Mouse (Mus musculus) heart, adult 2 months (tissue): ENCODE results near the gene Mrpl18. TPM values are rescaled to one million over a fixed set of nuclear protein-coding genes. Genes with fewer than 3 reads are reported as not detected.

ENCODE experiments used
- DNase-seq, 2 experiments: peaks; one replicate each; pipeline ENCODE4 v3.0.0; 2021
- H3K27ac ChIP-seq: fragments of 200-600 bp; 2 replicates; pipeline ENCODE4 v1.8.1; 2022
- H3K27me3 ChIP-seq: fragments of 200-500 bp; 2 replicates; pipeline ENCODE4 v1.6.1; 2012; ENCODE audit warnings: mild to moderate bottlenecking, low read length, inconsistent platforms, mixed read lengths; ENCODE audit not compliant: control insufficient read depth, insufficient read depth
- H3K36me3 ChIP-seq: fragments of 200-500 bp; 2 replicates; pipeline ENCODE4 v1.6.1; 2012; ENCODE audit warnings: low read length, inconsistent platforms; ENCODE audit not compliant: control insufficient read depth, insufficient read depth
- H3K4me1 ChIP-seq: fragments of 200-500 bp; 2 replicates; pipeline ENCODE4 v1.6.1; 2011; ENCODE audit warnings: low read length; ENCODE audit not compliant: control insufficient read depth, insufficient read depth
- H3K4me3 ChIP-seq: fragments of 200-600 bp; 2 replicates; pipeline ENCODE4 v1.8.1; 2022
- H3K79me2 ChIP-seq: fragments of 200-500 bp; replicated peaks from 2 replicates; pipeline ENCODE4 v1.6.1; 2012; ENCODE audit warnings: mild to moderate bottlenecking, inconsistent platforms, low read length, moderate library complexity, mixed read lengths; ENCODE audit not compliant: control insufficient read depth, insufficient read depth
- H3K9ac ChIP-seq: fragments of 200-500 bp; 2 replicates; pipeline ENCODE4 v1.6.1; 2012; ENCODE audit warnings: low read depth, mild to moderate bottlenecking, control low read depth, inconsistent platforms, low read length, mixed read lengths
- CTCF ChIP-seq: fragments of 200-600 bp; IDR thresholded peaks from 2 replicates; pipeline ENCODE4 v1.8.1; 2022; ENCODE audit warnings: antibody characterized with exemption, mild to moderate bottlenecking, moderate library complexity
- EP300 ChIP-seq: fragments of 200-500 bp; IDR thresholded peaks from 2 replicates; pipeline ENCODE4 v1.6.1; 2011; ENCODE audit warnings: low read depth, low read length, control low read depth; ENCODE audit not compliant: insufficient read depth
- POLR2A ChIP-seq: fragments of 200-500 bp; IDR thresholded peaks from 2 replicates; pipeline ENCODE4 v1.6.1; 2011; ENCODE audit warnings: mild to moderate bottlenecking, low read depth, low read length, control low read depth; ENCODE audit not compliant: insufficient read depth
- WGBS: fragments of 180-500 bp; shearing (Covaris S2); methylation state at CpG from one replicate; pipeline ENCODE4 v1.1.7; 2018; 5-methylcytosine and 5-hydroxymethylcytosine counted together
- intact Hi-C: fragments of 180-260 bp; cut with DNase I; formaldehyde crosslinking; loops from one replicate; pipeline ENCODE4 v1.15.1; 2025
- polyA plus RNA-seq: library from polyadenylated mRNA; depleted of rRNA; stranded (reverse); fragments of >200 nt; gene quantifications from 2 replicates; pipeline ENCODE4 v1.2.3, GENCODE M21; 2012
- total RNA-seq, 2 experiments: library from RNA; stranded (reverse); gene quantifications; 2 replicates each; pipeline ENCODE4 v1.2.3; 2021

The Mrpl18 gene
- total and polyA plus RNA-seq, 3 experiments = 65.1 to 160 (median 151) TPM

- H3K4me3 ChIP-seq = peak overlapping the region; percentile 20; the same call in 1 of the 2 replicates
- TF ChIP-seq POLR2A (no peak), EP300 (0 out of 2 replicates have a peak, but pooled peaks have one; percentile 22), CTCF (peak; percentile 90)
- intact Hi-C loops = loop anchor here (2.0 to 5.0 kb wide), 2 partner anchors 117 to 132 kb away; no protein-coding TSS in a partner anchor
- H3K27me3 ChIP-seq = no peaks in the 10 kb centered on the region
- H3K27ac ChIP-seq = peak overlapping the region; percentile 36; the same call in 1 of the 2 replicates
- H3K79me2 ChIP-seq = no peaks in the 10 kb centered on the region
- H3K4me1 ChIP-seq = peaks cover 2% of the 10 kb centered on the region; the same call in 1 of the 2 replicates
- WGBS = 2% methylated on average over 14 of the region's 14 CpGs
- H3K36me3 ChIP-seq = no peaks in the 10 kb centered on the region
- DNase-seq = peak; percentile 75 to 79
- peak overlapping the region; percentile 37; the same call in 1 of the 2 replicates for H3K9ac ChIP-seq
Measured at GRCm38 (mm10) chr17:12880178-12880577, 36.0 kb downstream of the Mrpl18 start.

- Histone ChIP-seq H3K36me3 (no peaks in the 10 kb centered on the region), H3K4me3 (no peak within 1 kb of the TSS), H3K9ac (no peak within 1 kb of the TSS), H3K79me2 (no peaks in the 10 kb centered on the region), H3K27me3 (no peaks in the 10 kb centered on the region), H3K4me1 (0 out of 2 replicates have a peak, but pooled peaks cover 1% of the 10 kb centered on the region), H3K27ac (no peak within 1 kb of the TSS)
- no peak for TF ChIP-seq POLR2A
- TF ChIP-seq CTCF = no peak
- TF ChIP-seq EP300 = no peak
- no peak for DNase-seq
- 82% methylated on average over 5 of the region's 5 CpGs for WGBS
- intact Hi-C loops = no loop called here
Measured at GRCm38 (mm10) chr17:12875734-12876133, 40.4 kb downstream of the Mrpl18 start, which contains the start of gene Mrgprh. Gene Mrgprh (plus strand): TSS chr17:12876034.

- H3K9ac ChIP-seq = no peak overlapping the region
- H3K79me2 ChIP-seq = no peaks in the 10 kb centered on the region
- H3K27ac ChIP-seq = no peak overlapping the region
- no peak for TF ChIP-seq CTCF
- no peak for TF ChIP-seq POLR2A
- TF ChIP-seq EP300 = no peak
- H3K27me3 ChIP-seq = no peaks in the 10 kb centered on the region
- no peak for DNase-seq
- intact Hi-C loops = no loop called here
- H3K36me3 ChIP-seq = no peaks in the 10 kb centered on the region
- 73% methylated on average over 16 of the region's 16 CpGs for WGBS
- no peaks in the 10 kb centered on the region for H3K4me1 ChIP-seq
- H3K4me3 ChIP-seq = no peak overlapping the region
Measured at GRCm38 (mm10) chr17:12872275-12873028, 43.7 kb downstream of the Mrpl18 start.

- intact Hi-C loops = loop anchor here (10.0 kb wide), 1 partner anchor 454 kb away; no protein-coding TSS in a partner anchor
- whole genome bisulfite sequencing = 14% methylated on average over 4 of the region's 4 CpGs
- H3K27ac ChIP-seq = no peak overlapping the region
Measured at GRCm38 (mm10) chr17:12868640-12869039, 47.5 kb downstream of the Mrpl18 start.

GRCm38 (mm10) chr17:12868043-12868442 lies 48.1 kb downstream of the Mrpl18 start, which contains the start of gene Mas1:
Gene Mas1 (minus strand): TSS chr17:12868143.
- 49% methylated on average over 2 of the region's 2 CpGs for WGBS
- H3K4me3 ChIP-seq = peak within 1 kb of the TSS; percentile 27; the same call in 1 of the 2 replicates
- H3K36me3 ChIP-seq = no peaks in the 10 kb centered on the region
- H3K27ac ChIP-seq = peak within 1 kb of the TSS; percentile 85
- no peak for DNase-seq
- intact Hi-C loops = loop anchor here (10.0 kb wide), 1 partner anchor 453 kb away; no protein-coding TSS in a partner anchor
- TF ChIP-seq POLR2A (no peak), EP300 (no peak), CTCF (no peak)
- no peaks in the 10 kb centered on the region for H3K27me3 ChIP-seq
- no peaks in the 10 kb centered on the region for H3K79me2 ChIP-seq
- no peaks in the 10 kb centered on the region; the same call in 1 of the 2 replicates for H3K4me1 ChIP-seq
- H3K9ac ChIP-seq = peak within 1 kb of the TSS; percentile 74

More at GRCm38 (mm10) chr17:12868640-12869039, 47.5 kb downstream of the Mrpl18 start:
- no peak overlapping the region for H3K9ac ChIP-seq
- no peaks in the 10 kb centered on the region for H3K36me3 ChIP-seq
- no peak for TF ChIP-seq EP300
- no peak for TF ChIP-seq CTCF
- TF ChIP-seq POLR2A = no peak
- DNase-seq = no peak
- H3K4me1 ChIP-seq = no peaks in the 10 kb centered on the region; the same call in 1 of the 2 replicates
- no peaks in the 10 kb centered on the region for H3K79me2 ChIP-seq
- H3K4me3 ChIP-seq = no peak overlapping the region
- no peaks in the 10 kb centered on the region for H3K27me3 ChIP-seq

- peak overlapping the region; percentile 74 for H3K9ac ChIP-seq
- intact Hi-C loops = loop anchor here (10.0 kb wide), 1 partner anchor 452 kb away; no protein-coding TSS in a partner anchor
- peak; percentile 53 to 59 for DNase-seq
- no peaks in the 10 kb centered on the region for H3K79me2 ChIP-seq
- peak overlapping the region; percentile 27; the same call in 1 of the 2 replicates for H3K4me3 ChIP-seq
- H3K27me3 ChIP-seq = no peaks in the 10 kb centered on the region
- TF ChIP-seq EP300 = 0 out of 2 replicates have a peak, but pooled peaks have one; percentile 36
- TF ChIP-seq CTCF = no peak
- peak; percentile 61 for TF ChIP-seq POLR2A
- no peaks in the 10 kb centered on the region; the same call in 1 of the 2 replicates for H3K4me1 ChIP-seq
- H3K36me3 ChIP-seq = no peaks in the 10 kb centered on the region
- H3K27ac ChIP-seq = peak overlapping the region; percentile 85
- 60% methylated on average over 10 of the region's 10 CpGs for WGBS
Measured at GRCm38 (mm10) chr17:12866853-12867252, 49.3 kb downstream of the Mrpl18 start.
